Mouse (Mus musculus) hindbrain, embryonic 13.5 days (tissue): ENCODE results near the gene Poldip3. TPM values are rescaled to one million over a fixed set of nuclear protein-coding genes. Genes with fewer than 3 reads are reported as not detected.

ENCODE experiments used
- ATAC-seq: fragments of 200-750 bp; cut with Nextera tagmentation; 2 replicates; pipeline ENCODE4 v1.8.0; 2017; ENCODE audit warnings: moderate TSS enrichment; ENCODE audit not compliant: low FRiP score
- H3K27ac ChIP-seq: fragments of 300-500 bp; sonication (generic); 2 replicates; pipeline ENCODE4 v1.5.1; 2015; ENCODE audit warnings: inconsistent platforms, mild to moderate bottlenecking, moderate library complexity
- H3K27me3 ChIP-seq: fragments of 300-500 bp; sonication (generic); 2 replicates; pipeline ENCODE4 v1.6.1; 2015; ENCODE audit warnings: mild to moderate bottlenecking, inconsistent platforms
- H3K36me3 ChIP-seq: fragments of 300-500 bp; sonication (generic); 2 replicates; pipeline ENCODE4 v1.6.1; 2015; ENCODE audit warnings: mild to moderate bottlenecking, inconsistent platforms
- H3K4me1 ChIP-seq: fragments of 300-500 bp; sonication (generic); replicated peaks from 2 replicates; pipeline ENCODE4 v1.6.1; 2015; ENCODE audit warnings: inconsistent platforms
- H3K4me2 ChIP-seq: fragments of 300-500 bp; sonication (generic); 2 replicates; pipeline ENCODE4 v1.6.1; 2015; ENCODE audit warnings: inconsistent platforms, mild to moderate bottlenecking, moderate library complexity
- H3K4me3 ChIP-seq: fragments of 300-500 bp; sonication (generic); 2 replicates; pipeline ENCODE4 v1.5.1; 2015; ENCODE audit warnings: mild to moderate bottlenecking, inconsistent platforms
- H3K9ac ChIP-seq: fragments of 300-500 bp; sonication (generic); 2 replicates; pipeline ENCODE4 v1.6.1; 2015; ENCODE audit warnings: mild to moderate bottlenecking, inconsistent platforms
- H3K9me3 ChIP-seq: fragments of 300-500 bp; sonication (generic); 2 replicates; pipeline ENCODE4 v1.6.1; 2016; ENCODE audit warnings: inconsistent platforms
- WGBS: fragments of 180-500 bp; shearing (Covaris S2); methylation state at CpG from one replicate; pipeline ENCODE4 v1.1.7; 2015; 5-methylcytosine and 5-hydroxymethylcytosine counted together
- polyA plus RNA-seq: library from polyadenylated mRNA; unstranded; fragments of >200 nt; fragmentation: Nextera tagmentation; extraction: Ambion mirVana; gene quantifications from 2 replicates; pipeline ENCODE4 v1.2.1, GENCODE M21; 2015

Gene Poldip3
- polyA plus RNA-seq, 1 experiment from 2014 or later, result 144 TPM

DNA sequence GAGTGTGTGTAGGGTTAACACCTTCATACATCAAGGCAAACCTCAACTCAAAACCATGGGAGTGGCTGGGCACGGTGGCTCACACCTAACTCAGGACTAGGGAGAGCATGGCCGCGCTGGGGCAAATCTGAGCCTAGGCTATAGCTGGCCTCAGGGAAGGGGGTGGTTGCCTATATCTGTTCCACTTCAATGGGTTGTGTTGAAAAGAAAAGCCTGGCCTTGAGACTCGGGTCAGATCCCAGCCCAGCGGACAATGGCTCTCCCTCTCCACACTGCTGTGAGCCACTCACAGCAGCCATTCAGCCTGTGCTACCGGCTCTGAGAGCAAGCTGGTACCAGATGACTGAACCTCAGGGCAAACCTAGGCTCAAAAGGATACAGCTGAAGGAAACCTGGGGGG, 34.1 kb downstream of the Poldip3 start:
- peaks cover 34% of the 10 kb centered on the region for H3K4me1 ChIP-seq
- no peak overlapping the region for H3K27ac ChIP-seq
- no peak for ATAC-seq
- no peaks in the 10 kb centered on the region for H3K27me3 ChIP-seq
- peaks cover 50% of the 10 kb centered on the region for H3K36me3 ChIP-seq
- H3K4me3 ChIP-seq, result no peak overlapping the region
- no peak overlapping the region for H3K4me2 ChIP-seq
- WGBS, result 37% methylated on average over 6 of the region's 6 CpGs
- H3K9ac ChIP-seq, result no peak overlapping the region
- no peaks in the 10 kb centered on the region for H3K9me3 ChIP-seq

DNA sequence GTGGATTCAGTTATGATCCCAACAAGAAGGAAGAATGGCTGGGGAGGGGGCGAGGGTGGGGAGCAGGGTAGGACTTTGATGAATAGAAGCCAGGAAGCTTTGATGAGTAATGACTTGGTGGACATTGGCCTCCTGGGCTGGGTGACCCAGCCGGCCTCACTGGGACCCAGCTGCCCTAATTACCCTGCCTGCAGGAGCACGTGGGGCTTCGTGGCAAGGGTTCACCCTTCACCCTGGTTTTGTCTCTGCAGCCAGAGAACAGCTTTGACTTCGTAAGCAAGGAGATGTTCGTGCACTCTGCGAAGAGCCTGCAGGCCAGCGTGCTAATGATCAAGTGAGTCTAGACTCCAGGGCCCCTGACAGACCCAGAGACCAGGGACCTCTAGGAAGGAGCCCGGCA, 35.1 kb downstream of the Poldip3 start:
- no peak overlapping the region for H3K4me2 ChIP-seq
- no peak overlapping the region for H3K4me3 ChIP-seq
- H3K27ac ChIP-seq, result no peak overlapping the region
- ATAC-seq, result no peak
- 61% methylated on average over 9 of the region's 9 CpGs for WGBS
- peaks cover 34% of the 10 kb centered on the region for H3K4me1 ChIP-seq
- peaks cover 40% of the 10 kb centered on the region for H3K36me3 ChIP-seq
- peak overlapping the region; percentile 6; the same call in 1 of the 2 replicates for H3K9ac ChIP-seq
- H3K9me3 ChIP-seq, result no peaks in the 10 kb centered on the region
- H3K27me3 ChIP-seq, result no peaks in the 10 kb centered on the region

DNA sequence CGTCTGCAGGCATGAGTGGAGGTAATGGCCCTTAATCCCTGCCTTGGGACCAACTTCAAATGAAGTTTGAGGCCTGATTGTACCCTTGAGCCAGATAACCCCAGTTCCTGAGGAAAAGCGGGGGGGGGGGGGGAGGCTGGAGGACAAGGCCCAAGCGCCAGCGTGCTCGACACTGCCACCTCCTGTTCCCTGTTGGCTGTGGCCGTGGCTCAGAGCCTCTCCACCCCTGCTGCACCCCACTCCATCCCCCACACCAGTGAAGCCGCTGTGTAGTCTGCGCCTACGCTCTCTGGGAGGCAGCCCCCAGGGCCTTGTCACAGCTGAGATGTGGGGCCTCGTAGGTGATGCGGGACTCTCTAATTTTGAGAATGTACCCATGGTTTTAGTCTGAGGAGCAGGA, 36.3 kb downstream of the Poldip3 start:
- H3K9me3 ChIP-seq, result no peaks in the 10 kb centered on the region
- peaks cover 27% of the 10 kb centered on the region for H3K4me1 ChIP-seq
- H3K36me3 ChIP-seq, result peaks cover 31% of the 10 kb centered on the region
- H3K27ac ChIP-seq, result no peak overlapping the region
- peak; percentile 65 for ATAC-seq
- H3K9ac ChIP-seq, result no peak overlapping the region
- no peak overlapping the region for H3K4me2 ChIP-seq
- H3K27me3 ChIP-seq, result no peaks in the 10 kb centered on the region
- WGBS, result 13% methylated on average over 9 of the region's 11 CpGs
- no peak overlapping the region for H3K4me3 ChIP-seq

DNA sequence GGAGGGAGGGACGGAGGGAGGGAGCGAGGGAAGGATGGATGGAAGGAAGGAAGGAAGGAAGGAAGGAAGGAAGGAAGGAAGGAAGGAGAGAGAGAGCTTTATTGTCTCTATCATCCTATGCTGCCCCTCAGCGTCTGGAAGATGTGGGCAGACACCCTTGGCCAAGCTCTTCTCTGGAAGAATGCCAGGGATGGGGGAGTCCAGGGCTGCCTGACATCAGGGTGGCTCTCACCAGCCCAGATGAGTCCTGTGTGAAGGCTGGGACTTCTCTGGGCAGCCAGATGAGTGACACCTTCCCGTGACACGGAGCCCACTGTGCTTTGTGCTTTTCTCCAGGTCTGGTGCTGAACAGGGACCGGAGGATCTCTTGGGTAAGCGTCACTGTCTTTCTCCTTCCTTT, 37.3 kb downstream of the Poldip3 start:
- Histone ChIP-seq H3K9me3 (no peaks in the 10 kb centered on the region), H3K4me1 (peaks cover 37% of the 10 kb centered on the region), H3K27me3 (no peaks in the 10 kb centered on the region), H3K36me3 (peaks cover 20% of the 10 kb centered on the region), H3K9ac (no peak overlapping the region), H3K4me2 (no peak overlapping the region), H3K4me3 (no peak overlapping the region), H3K27ac (no peak overlapping the region)
- no peak for ATAC-seq
- 83% methylated on average over 7 of the region's 7 CpGs for WGBS

DNA sequence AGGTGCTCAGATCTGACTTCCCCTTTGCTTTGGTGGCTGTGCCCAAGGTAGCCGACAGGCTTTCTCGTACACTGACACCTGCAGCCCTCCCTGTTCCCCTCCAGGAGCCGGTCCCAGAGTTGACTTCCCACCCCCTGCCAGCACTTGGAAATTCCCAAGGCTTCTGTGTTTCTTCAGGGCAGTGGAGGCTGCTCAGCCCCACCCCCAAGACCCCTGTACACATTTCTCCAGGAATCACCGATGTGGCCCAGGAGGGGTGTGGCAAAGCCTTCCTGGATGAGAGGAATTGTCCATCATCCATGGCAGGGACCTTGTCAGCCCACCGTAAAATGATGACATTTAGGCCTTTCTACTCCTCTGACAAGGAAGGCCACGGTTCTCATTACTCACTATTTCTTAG, 37.9 kb downstream of the Poldip3 start:
- Histone ChIP-seq H3K9ac (no peak overlapping the region), H3K4me1 (peaks cover 38% of the 10 kb centered on the region), H3K27me3 (no peaks in the 10 kb centered on the region), H3K9me3 (no peaks in the 10 kb centered on the region), H3K4me2 (no peak overlapping the region), H3K36me3 (peaks cover 15% of the 10 kb centered on the region), H3K4me3 (no peak overlapping the region), H3K27ac (no peak overlapping the region)
- ATAC-seq, result no peak
- WGBS, result 51% methylated on average over 6 of the region's 6 CpGs

DNA sequence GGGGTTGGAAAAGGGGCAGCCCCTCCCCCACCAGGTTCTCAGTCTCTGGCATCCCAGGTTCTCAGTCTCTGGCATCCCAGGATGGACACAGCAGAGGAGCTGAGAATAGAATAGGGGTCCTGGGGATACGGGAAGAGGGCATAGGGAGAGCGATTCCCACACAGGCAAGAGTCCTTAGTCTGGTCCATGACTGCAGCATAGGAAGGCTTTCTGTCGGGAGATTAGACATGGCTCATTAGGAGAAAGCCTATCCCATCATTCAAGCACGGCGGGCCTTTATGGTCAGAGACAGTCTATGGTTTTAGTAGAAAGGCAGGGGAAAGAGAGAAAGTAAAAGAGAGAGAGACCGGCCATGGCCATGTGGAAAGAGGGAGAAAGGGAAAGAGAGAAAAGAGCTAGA, 41.4 kb downstream of the Poldip3 start:
- H3K9me3 ChIP-seq, result no peaks in the 10 kb centered on the region
- H3K4me1 ChIP-seq, result peaks cover 20% of the 10 kb centered on the region
- no peak overlapping the region for H3K4me2 ChIP-seq
- no peak overlapping the region for H3K9ac ChIP-seq
- H3K27me3 ChIP-seq, result no peaks in the 10 kb centered on the region
- no peak overlapping the region for H3K27ac ChIP-seq
- no peaks in the 10 kb centered on the region for H3K36me3 ChIP-seq
- no peak overlapping the region for H3K4me3 ChIP-seq
- no peak for ATAC-seq
- WGBS, result 27% methylated on average over 6 of the region's 6 CpGs

DNA sequence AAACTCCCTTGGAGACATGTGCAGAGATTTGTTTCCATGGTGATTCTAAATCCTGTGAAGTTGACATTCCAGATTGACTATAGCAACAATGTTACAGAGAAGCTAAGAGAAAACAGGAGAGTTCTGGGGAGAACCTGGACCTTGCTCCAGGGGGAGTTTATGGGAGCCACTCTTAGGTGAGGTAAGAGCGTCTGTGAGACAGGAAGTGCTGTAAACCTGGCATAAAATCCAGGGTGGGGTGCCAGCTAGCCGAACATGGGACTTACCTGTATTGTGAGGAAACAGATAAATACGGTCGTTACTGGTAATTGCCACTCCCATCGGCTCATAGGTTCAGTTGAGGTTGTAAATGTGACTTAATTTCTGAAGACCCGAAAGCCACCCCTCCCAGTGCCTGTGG, 42.8 kb downstream of the Poldip3 start:
- no peak overlapping the region for H3K4me2 ChIP-seq
- no peaks in the 10 kb centered on the region for H3K36me3 ChIP-seq
- ATAC-seq, result no peak
- H3K27me3 ChIP-seq, result peaks cover 10% of the 10 kb centered on the region; the same call in 1 of the 2 replicates
- H3K4me1 ChIP-seq, result peaks cover 18% of the 10 kb centered on the region
- 91% methylated on average over 6 of the region's 6 CpGs for WGBS
- H3K4me3 ChIP-seq, result no peak overlapping the region
- H3K9me3 ChIP-seq, result no peaks in the 10 kb centered on the region
- no peak overlapping the region for H3K27ac ChIP-seq
- no peak overlapping the region for H3K9ac ChIP-seq

DNA sequence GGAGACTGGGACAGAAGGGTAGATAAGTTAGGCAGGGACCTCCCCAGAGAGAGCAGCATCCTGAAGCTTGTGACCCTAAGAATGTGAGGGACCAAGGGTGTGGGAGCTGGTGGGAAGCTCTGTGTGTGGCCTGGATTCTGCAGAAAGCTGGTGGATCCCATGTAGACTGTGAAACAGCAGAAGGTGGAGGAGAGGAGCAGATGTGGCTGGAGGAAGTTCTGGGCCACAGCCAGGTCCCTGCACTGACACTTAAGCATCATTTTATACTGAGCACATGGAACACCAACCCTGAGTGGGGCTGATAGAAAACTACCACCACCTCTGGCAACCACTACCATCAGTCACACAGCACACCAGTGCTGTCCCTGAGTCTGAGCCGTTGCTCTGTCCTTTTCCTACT, 46.1 kb downstream of the Poldip3 start:
- no peak overlapping the region for H3K27ac ChIP-seq
- ATAC-seq, result no peak
- H3K9ac ChIP-seq, result no peak overlapping the region
- H3K4me3 ChIP-seq, result no peak overlapping the region
- H3K9me3 ChIP-seq, result no peaks in the 10 kb centered on the region
- H3K4me1 ChIP-seq, result peaks cover 30% of the 10 kb centered on the region
- no peaks in the 10 kb centered on the region for H3K36me3 ChIP-seq
- no peak overlapping the region for H3K4me2 ChIP-seq
- WGBS, result 62% methylated on average over 1 of the region's 1 CpGs
- H3K27me3 ChIP-seq, result peaks cover 22% of the 10 kb centered on the region

DNA sequence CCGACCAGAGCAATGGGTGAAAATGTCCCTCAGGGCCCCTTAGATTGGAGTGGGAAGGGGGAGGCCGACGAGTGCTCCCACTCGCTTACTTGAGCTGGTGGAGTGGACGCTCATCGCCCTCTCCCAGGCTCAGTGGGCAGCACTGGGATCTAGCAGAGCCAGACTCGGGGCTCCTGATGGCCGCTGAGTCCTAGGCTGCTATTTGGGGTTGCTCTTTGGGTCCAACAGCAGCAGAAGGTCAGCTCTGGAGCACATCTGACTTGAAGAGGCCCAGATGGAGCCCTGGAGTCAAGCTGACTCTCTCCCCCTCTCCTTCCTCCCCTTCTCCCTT, 48.9 kb downstream of the Poldip3 start:
- H3K4me3 ChIP-seq, result peak overlapping the region; percentile 34
- peak overlapping the region; percentile 59 for H3K4me2 ChIP-seq
- ATAC-seq, result no peak
- H3K9ac ChIP-seq, result peak overlapping the region; percentile 66
- peaks cover 31% of the 10 kb centered on the region for H3K27me3 ChIP-seq
- no peak overlapping the region for H3K27ac ChIP-seq
- H3K36me3 ChIP-seq, result no peaks in the 10 kb centered on the region
- 3% methylated on average over 8 of the region's 8 CpGs for WGBS
- peaks cover 19% of the 10 kb centered on the region for H3K4me1 ChIP-seq
- H3K9me3 ChIP-seq, result no peaks in the 10 kb centered on the region

DNA sequence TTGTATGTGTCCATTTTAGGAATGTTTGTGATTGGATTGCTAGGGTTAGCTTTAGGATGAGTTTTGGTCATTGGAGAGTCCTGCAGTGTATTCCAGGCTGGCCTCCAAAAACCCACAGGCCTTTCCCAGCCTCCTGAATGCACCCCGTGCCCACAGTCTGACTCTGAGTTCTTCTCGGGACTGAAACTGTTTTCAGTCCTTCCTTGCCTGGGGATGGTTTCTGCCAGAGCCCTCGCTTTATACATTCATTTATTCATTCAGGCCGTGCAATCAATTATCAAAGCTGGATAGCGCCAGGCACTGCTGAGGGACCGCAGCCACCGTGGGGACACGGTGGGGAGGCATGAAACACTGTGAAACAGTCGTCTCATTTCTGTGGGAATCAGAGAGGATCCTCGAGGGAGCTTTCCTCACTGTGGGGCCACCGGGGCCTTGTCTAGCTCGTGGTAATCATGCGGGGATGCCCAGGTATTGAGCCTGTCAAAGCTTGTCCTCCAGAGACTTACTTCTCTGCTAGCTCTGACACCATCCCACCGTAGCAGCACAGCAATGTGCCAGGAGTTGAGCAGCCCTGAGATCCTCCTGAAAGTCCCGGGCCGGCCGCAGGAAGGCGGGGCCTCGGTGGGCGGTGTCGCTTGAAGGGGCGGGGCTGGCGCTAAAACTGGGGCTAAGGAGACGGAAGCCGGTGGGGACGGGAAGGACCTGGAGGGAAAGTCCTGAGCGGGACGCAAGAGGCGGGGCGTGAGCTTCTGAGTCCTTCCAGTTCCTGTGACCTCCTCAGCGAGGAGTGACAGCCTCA, 49.5 kb downstream of the Poldip3 start:
- H3K9me3 ChIP-seq, result no peaks in the 10 kb centered on the region
- peak overlapping the region; percentile 34 for H3K4me3 ChIP-seq
- peak overlapping the region; percentile 15; the same call in 1 of the 2 replicates for H3K27ac ChIP-seq
- peak overlapping the region; percentile 59 for H3K4me2 ChIP-seq
- H3K36me3 ChIP-seq, result no peaks in the 10 kb centered on the region
- H3K9ac ChIP-seq, result peak overlapping the region; percentile 66
- WGBS, result 2% methylated on average over 31 of the region's 31 CpGs
- H3K27me3 ChIP-seq, result peaks cover 31% of the 10 kb centered on the region
- ATAC-seq, result peak; percentile 72
- H3K4me1 ChIP-seq, result peaks cover 19% of the 10 kb centered on the region

DNA sequence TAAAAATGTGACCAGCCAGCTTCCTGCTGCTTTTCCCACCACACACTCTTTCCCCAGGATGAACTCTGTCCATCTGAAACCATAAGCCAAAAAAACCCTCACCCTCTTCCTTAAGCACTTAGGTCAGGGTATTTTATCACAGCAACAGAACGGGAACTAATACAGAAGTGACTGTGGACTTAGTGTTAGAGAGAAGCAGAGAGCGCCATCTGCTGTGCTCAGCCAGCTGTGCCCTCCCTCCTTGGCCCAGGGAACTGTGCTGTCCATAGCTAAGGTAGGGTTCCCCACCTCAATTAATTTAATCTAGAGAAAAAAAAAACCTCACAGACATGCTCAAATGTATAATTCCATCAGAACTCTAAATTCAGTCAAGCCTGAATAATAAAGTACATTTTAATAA, 53.2 kb downstream of the Poldip3 start:
- no peak overlapping the region for H3K9ac ChIP-seq
- ATAC-seq, result no peak
- no peaks in the 10 kb centered on the region for H3K36me3 ChIP-seq
- H3K4me1 ChIP-seq, result peaks cover 19% of the 10 kb centered on the region
- no peak overlapping the region for H3K27ac ChIP-seq
- H3K4me3 ChIP-seq, result no peak overlapping the region
- H3K4me2 ChIP-seq, result no peak overlapping the region
- 51% methylated on average over 2 of the region's 2 CpGs for WGBS
- H3K27me3 ChIP-seq, result peaks cover 21% of the 10 kb centered on the region
- H3K9me3 ChIP-seq, result no peaks in the 10 kb centered on the region

DNA sequence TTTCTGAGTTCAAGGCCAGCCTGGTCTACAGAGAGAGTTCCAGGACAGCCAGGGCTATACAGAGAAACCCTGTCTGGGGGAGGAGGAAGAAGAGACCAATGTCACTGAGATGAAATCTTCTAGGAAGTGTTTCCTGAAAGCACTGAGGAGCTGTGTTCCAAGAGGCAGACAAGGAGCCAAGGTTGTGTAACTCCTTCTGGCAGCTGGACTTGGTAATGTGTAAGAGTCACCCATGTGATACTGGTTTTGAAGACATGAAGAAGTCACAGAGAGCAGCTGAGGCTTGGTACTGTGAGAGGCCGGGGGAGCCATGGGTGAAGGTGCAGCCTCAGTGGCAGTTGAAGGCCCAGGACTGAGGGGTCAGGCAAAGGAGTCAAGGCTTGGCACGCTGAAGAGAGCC, 55.5 kb downstream of the Poldip3 start:
- H3K4me1 ChIP-seq, result peaks cover 12% of the 10 kb centered on the region
- no peaks in the 10 kb centered on the region for H3K9me3 ChIP-seq
- no peak overlapping the region for H3K4me3 ChIP-seq
- H3K36me3 ChIP-seq, result no peaks in the 10 kb centered on the region
- H3K4me2 ChIP-seq, result no peak overlapping the region
- no peak for ATAC-seq
- H3K27me3 ChIP-seq, result peaks cover 36% of the 10 kb centered on the region
- WGBS, result 79% methylated on average over 2 of the region's 2 CpGs
- no peak overlapping the region for H3K9ac ChIP-seq
- no peak overlapping the region for H3K27ac ChIP-seq

DNA sequence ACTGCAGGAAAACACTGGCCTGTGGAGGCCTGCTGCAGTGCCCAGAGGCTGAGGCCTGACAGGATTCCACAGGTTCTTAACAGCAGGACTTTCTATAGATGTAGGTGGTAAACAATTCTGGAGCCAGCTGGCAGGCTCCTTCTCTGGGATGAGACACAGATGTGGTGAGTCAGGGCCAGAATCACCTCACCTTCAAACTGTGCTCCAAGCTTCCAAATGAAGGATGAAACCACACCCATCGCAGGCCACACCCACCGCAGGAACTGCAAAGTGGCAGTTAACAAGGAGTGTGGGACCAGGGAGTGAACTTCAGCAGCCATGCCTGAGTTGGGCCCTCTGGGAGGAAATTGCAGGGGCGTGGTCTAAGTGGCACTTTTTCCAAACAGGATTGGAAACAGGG, 58.3 kb downstream of the Poldip3 start:
- WGBS, result 54% methylated on average over 3 of the region's 3 CpGs
- peaks cover 40% of the 10 kb centered on the region for H3K27me3 ChIP-seq
- no peaks in the 10 kb centered on the region for H3K9me3 ChIP-seq
- H3K4me2 ChIP-seq, result no peak overlapping the region
- ATAC-seq, result no peak
- H3K4me1 ChIP-seq, result peaks cover 19% of the 10 kb centered on the region
- no peak overlapping the region for H3K27ac ChIP-seq
- H3K9ac ChIP-seq, result no peak overlapping the region
- no peak overlapping the region for H3K4me3 ChIP-seq
- no peaks in the 10 kb centered on the region for H3K36me3 ChIP-seq
